Mouse (Mus musculus): ENCODE results near the gene Tas2r139. TPM values are rescaled to one million over a fixed set of nuclear protein-coding genes. Genes with fewer than 3 reads are reported as not detected.
"Not testable (repeated sequence)": the region's sequence is repeated elsewhere in the genome, so short reads cannot be mapped to it uniquely, and the experiment has no call there.

The Tas2r139 gene
- not detected in 2 replicates for polyA plus RNA-seq (2015; fragmentation: Nextera tagmentation; extraction: Ambion mirVana)

GRCm38 (mm10) chr6:42140636-42141035 is at the start of gene Tas2r139:
Tas2r139 (plus strand) TSS chr6:42140936.
- WGBS: 60% methylated on average over 3 of the region's 3 CpGs
- Histone ChIP-seq H3K4me2 (ENCODE audit: low read depth, low read length) (no peak within 1 kb of the TSS), H3K27ac (ENCODE audit: low read length) (no peak within 1 kb of the TSS), H3K9me3 (replicated peaks; ENCODE audit: control insufficient read depth, low read length) (no peaks in the 10 kb centered on the region), H3K9ac (ENCODE audit: low read length) (no peak within 1 kb of the TSS), H3K36me3 (ENCODE audit: control insufficient read depth, insufficient read depth) (no peaks in the 10 kb centered on the region), H3K4me1 (ENCODE audit: control insufficient read depth, insufficient read depth, low read length) (no peaks in the 10 kb centered on the region), H3K27me3 (ENCODE audit: control insufficient read depth, insufficient read depth, low read length) (no peaks in the 10 kb centered on the region), H3K4me3 (ENCODE audit: low read length) (no peak within 1 kb of the TSS)
- no peak for ATAC-seq (replicated peaks; ENCODE audit: extremely low read depth, insufficient read depth, low FRiP score)

- H3K9ac ChIP-seq (ENCODE audit: low read length); H3K27ac ChIP-seq (ENCODE audit: low read length); H3K4me3 ChIP-seq (ENCODE audit: low read length); H3K9me3 ChIP-seq (replicated peaks; ENCODE audit: control insufficient read depth, low read length); H3K27me3 ChIP-seq (ENCODE audit: control insufficient read depth, insufficient read depth, low read length); H3K4me2 ChIP-seq (ENCODE audit: low read depth, low read length); ATAC-seq (replicated peaks; ENCODE audit: extremely low read depth, insufficient read depth, low FRiP score); H3K36me3 ChIP-seq (ENCODE audit: control insufficient read depth, insufficient read depth); H3K4me1 ChIP-seq (ENCODE audit: control insufficient read depth, insufficient read depth, low read length): not testable (repeated sequence)
- 69% methylated on average over 15 of the region's 15 CpGs for WGBS
Observed at GRCm38 (mm10) chr6:42151115-42151514, 10.4 kb downstream of the Tas2r139 start.

- Histone ChIP-seq H3K4me1 (ENCODE audit: control insufficient read depth, insufficient read depth, low read length) (no peaks in the 10 kb centered on the region), H3K4me2 (ENCODE audit: low read depth, low read length) (no peak overlapping the region), H3K36me3 (ENCODE audit: control insufficient read depth, insufficient read depth) (no peaks in the 10 kb centered on the region), H3K4me3 (ENCODE audit: low read length) (no peak overlapping the region), H3K9ac (ENCODE audit: low read length) (no peak overlapping the region), H3K27ac (ENCODE audit: low read length) (no peak overlapping the region), H3K27me3 (ENCODE audit: control insufficient read depth, insufficient read depth, low read length) (no peaks in the 10 kb centered on the region), H3K9me3 (replicated peaks; ENCODE audit: control insufficient read depth, low read length) (no peaks in the 10 kb centered on the region)
- WGBS: 46% methylated on average over 1 of the region's 1 CpGs
- ATAC-seq (replicated peaks; ENCODE audit: extremely low read depth, insufficient read depth, low FRiP score): no peak
Observed at GRCm38 (mm10) chr6:42182462-42182861, 41.7 kb downstream of the Tas2r139 start.

GRCm38 (mm10) chr6:42186230-42186629 is 45.5 kb downstream of the Tas2r139 start:
- no peaks in the 10 kb centered on the region for H3K4me1 ChIP-seq (ENCODE audit: control insufficient read depth, insufficient read depth, low read length)
- WGBS: 29% methylated on average over 3 of the region's 3 CpGs
- H3K4me3 ChIP-seq (ENCODE audit: low read length): no peak overlapping the region

More at GRCm38 (mm10) chr6:42186230-42186629, 45.5 kb downstream of the Tas2r139 start:
- Histone ChIP-seq H3K27ac (ENCODE audit: low read length) (no peak overlapping the region), H3K9ac (ENCODE audit: low read length) (no peak overlapping the region), H3K27me3 (ENCODE audit: control insufficient read depth, insufficient read depth, low read length) (no peaks in the 10 kb centered on the region), H3K4me2 (ENCODE audit: low read depth, low read length) (no peak overlapping the region), H3K36me3 (ENCODE audit: control insufficient read depth, insufficient read depth) (no peaks in the 10 kb centered on the region), H3K9me3 (replicated peaks; ENCODE audit: control insufficient read depth, low read length) (no peaks in the 10 kb centered on the region)
- ATAC-seq (replicated peaks; ENCODE audit: extremely low read depth, insufficient read depth, low FRiP score): no peak

Other genes with a start within 250 kb of the Tas2r139 start
- not detected in 2 replicates for gene Sval1, start 189.3 kb upstream of the Tas2r139 start, polyA plus RNA-seq (2015; fragmentation: Nextera tagmentation; extraction: Ambion mirVana)
- not detected in 2 replicates for gene Sval3, start 172.8 kb upstream of the Tas2r139 start, polyA plus RNA-seq (2015; fragmentation: Nextera tagmentation; extraction: Ambion mirVana)
- not detected in 2 replicates for gene Sva, start 102.5 kb upstream of the Tas2r139 start, polyA plus RNA-seq (2015; fragmentation: Nextera tagmentation; extraction: Ambion mirVana)
- gene Tas2r144, start 74.4 kb downstream of the Tas2r139 start, polyA plus RNA-seq (2015; fragmentation: Nextera tagmentation; extraction: Ambion mirVana): not detected in 2 replicates
- 18.4 and 20.0 TPM in 2 replicates for gene Gstk1, start 105.0 kb downstream of the Tas2r139 start, polyA plus RNA-seq (2015; fragmentation: Nextera tagmentation; extraction: Ambion mirVana)
- 0.20 and 0.34 TPM in 2 replicates for gene Tmem139, start 121.0 kb downstream of the Tas2r139 start, polyA plus RNA-seq (2015; fragmentation: Nextera tagmentation; extraction: Ambion mirVana)
- gene Casp2, start 124.0 kb downstream of the Tas2r139 start, polyA plus RNA-seq (2015; fragmentation: Nextera tagmentation; extraction: Ambion mirVana): 34.3 and 38.7 TPM in 2 replicates
- gene Clcn1, start 145.7 kb downstream of the Tas2r139 start, polyA plus RNA-seq (2015; fragmentation: Nextera tagmentation; extraction: Ambion mirVana): 0.34 and 0.45 TPM in 2 replicates
- 0.17 and 0.21 TPM in 2 replicates for gene Fam131b, start 183.7 kb downstream of the Tas2r139 start, polyA plus RNA-seq (2015; fragmentation: Nextera tagmentation; extraction: Ambion mirVana)
- gene Zyx, start 208.7 kb downstream of the Tas2r139 start, polyA plus RNA-seq (2015; fragmentation: Nextera tagmentation; extraction: Ambion mirVana): 152 and 159 TPM in 2 replicates
- gene Epha1, start 232.3 kb downstream of the Tas2r139 start, polyA plus RNA-seq (2015; fragmentation: Nextera tagmentation; extraction: Ambion mirVana): 1.9 and 2.9 TPM in 2 replicates

All from heart, embryonic 16.5 days (tissue).